Mouse (Mus musculus) c-Kit-positive CD71-positive TER-119-positive erythroid progenitor cells, embryonic 14.5 days (primary cell): Measurements from ENCODE around the gene Tbrg1.

Source experiments
- DNase-seq: peaks from one replicate; pipeline ENCODE4 v3.0.0-alpha.2; 2013; ENCODE audit warnings: low spot score

Tbrg1 gene

GRCm38 (mm10) chr9:37629941-37630340 is 27.2 kb downstream of the Tbrg1 start:
- DNase-seq, result no peak

- DNase-seq, result no peak
Measured at GRCm38 (mm10) chr9:37628581-37628980, 28.5 kb downstream of the Tbrg1 start.

- no peak for DNase-seq
Measured at GRCm38 (mm10) chr9:37627263-37627662, 29.8 kb downstream of the Tbrg1 start.

GRCm38 (mm10) chr9:37626103-37626567 is 31.0 kb downstream of the Tbrg1 start:
- DNase-seq, result no peak

DNA sequence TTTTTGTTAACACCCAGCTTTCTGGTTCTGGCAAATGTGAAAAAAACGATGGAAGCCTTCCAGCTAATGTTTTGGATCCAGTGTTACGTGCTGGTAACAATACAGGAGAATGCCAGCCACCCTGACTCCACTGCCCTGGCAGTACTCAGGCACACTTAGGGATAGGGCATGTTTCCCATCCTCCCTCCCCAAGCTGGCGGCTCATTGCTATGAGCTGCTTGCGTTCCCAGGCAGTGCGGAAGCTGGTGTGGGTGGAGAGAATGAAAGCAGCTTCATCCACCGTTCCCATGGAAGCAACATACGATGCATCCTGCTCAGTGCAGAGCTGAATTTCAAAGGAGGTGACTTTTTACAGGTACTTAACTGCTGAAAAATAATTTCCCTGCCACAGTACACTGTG is 31.5 kb downstream of the Tbrg1 start:
- DNase-seq, result no peak

DNA sequence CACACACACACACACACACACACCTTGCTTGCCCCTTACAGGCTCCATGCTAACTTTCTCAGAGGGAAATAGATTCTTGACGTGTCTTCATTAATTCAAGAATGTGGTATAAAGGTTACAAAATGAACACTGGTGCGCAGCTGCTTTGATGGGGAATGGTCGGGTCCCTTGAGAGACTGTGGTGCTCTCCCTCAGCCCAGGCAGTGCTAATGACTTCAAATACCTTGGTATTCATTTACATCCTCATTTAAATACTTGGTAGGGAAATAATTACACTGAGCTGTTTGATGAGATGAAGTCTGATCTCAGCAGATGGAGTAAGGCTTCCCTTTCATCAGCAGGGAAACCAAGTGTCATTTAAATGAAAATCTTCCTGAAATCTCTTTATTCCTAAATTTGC is 32.0 kb downstream of the Tbrg1 start:
- no peak for DNase-seq

GRCm38 (mm10) chr9:37624502-37624901 is 32.6 kb downstream of the Tbrg1 start:
- no peak for DNase-seq

GRCm38 (mm10) chr9:37623981-37624380 is 33.1 kb downstream of the Tbrg1 start:
- no peak for DNase-seq

DNA sequence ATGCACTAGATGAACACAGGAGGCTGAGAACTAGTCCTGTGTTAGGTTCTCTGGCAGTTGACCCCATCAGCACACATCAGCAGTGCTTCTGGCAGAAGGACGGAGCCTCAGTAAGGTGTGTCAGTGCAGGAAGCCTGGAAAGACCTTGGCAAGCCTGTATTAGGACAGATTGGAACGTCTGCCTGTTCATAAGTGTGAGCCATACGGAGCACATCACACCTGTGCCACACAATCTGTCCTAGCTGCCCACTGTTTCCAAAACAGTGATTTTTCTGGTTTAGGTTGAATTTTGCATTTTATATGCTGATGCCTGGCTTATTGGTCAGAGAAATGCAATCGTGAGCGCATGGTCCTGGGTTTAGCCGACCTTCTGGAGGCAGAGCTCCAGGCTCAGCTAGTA is 35.8 kb downstream of the Tbrg1 start:
- no peak for DNase-seq

DNA sequence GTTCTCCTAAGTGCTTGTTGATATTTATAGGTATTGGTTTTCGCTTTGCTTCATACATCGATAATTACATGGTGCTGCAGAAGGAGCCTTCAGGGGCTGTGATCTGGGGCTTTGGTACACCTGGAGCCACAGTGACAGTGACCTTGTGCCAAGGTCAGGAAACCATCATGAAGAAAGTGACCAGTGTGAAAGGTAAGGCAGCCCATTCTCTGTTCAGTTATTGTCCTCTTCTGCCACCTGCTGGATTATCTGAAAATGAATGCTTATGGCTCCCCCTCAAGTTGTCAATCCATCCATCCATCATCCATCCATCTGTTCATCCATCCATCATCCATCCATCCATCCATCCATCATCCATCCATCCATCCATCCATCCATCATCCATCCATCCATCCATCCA is 40.3 kb downstream of the Tbrg1 start:
- DNase-seq, result peak; percentile 63

- no peak for DNase-seq
Measured at GRCm38 (mm10) chr9:37615220-37615619, 41.9 kb downstream of the Tbrg1 start.

DNA sequence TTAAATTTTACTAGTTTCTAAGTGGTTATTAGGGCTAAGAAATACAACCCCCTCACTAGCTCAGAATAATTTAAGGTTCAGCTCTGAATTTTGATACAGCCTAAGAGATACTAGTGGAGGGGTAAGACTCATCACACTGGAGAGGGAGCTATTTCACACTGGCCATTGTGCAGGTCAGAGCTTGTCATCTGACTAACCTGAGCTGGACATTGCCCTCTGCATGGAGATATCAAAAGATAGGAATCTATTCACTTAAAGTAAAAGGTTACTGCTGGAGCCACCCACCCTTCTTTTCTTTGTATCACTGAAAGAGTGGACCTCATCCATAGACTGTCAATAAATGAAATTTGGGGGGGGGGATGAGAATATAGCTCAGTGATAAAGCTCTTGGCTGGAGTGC is 42.8 kb downstream of the Tbrg1 start:
- DNase-seq, result no peak

- DNase-seq, result no peak
Measured at GRCm38 (mm10) chr9:37613911-37614280, 43.2 kb downstream of the Tbrg1 start.

DNA sequence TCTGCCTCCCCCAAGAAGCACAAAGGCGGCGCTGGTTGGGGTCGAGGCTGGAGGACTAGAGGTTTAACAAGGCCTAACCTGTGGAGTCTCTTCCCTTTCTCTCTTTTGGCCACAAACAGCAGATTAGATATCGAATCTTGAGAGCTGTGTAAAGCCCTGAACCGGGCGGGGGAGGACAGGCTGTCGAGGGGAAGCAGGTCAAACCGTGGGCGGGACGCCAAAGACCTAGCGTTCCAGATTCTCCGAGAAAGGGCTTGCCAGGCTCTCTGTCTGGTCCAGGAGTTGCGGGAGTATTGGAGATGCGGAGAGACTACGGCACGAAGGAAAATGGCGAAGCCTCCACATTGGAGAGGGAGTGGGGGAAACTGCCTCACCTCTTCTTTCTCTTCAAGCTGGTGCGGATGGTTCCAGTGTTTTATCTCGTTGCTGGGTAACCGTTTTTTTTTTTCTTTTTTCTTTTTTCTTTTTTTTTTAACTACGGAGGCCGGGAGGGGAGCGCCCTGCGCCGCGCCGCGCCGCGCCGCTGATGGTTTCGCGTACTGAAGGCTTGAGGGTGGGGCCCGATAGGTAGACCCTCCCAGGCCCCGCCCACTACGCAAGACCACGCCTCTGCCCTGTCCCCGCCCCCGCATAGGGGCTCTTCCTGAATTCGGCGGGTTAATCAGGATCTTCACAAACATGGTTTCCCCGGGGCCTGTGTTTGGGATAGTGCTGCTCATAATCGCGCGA is 43.8 kb downstream of the Tbrg1 start, which contains the start of gene Spa17:
TSS of gene Spa17 (minus strand) at position 541 of the 729 bp plus-strand sequence.
- peak; percentile 85 for DNase-seq

- DNase-seq, result no peak
Measured at GRCm38 (mm10) chr9:37609558-37609957, 47.6 kb downstream of the Tbrg1 start.

- no peak for DNase-seq
Measured at GRCm38 (mm10) chr9:37605089-37605488, 52.0 kb downstream of the Tbrg1 start.

GRCm38 (mm10) chr9:37600538-37601205 is 56.4 kb downstream of the Tbrg1 start:
- DNase-seq, result no peak
